Mouse (Mus musculus) limb, embryonic 14.5 days (tissue): ENCODE results near the gene Chrna4. TPM values are rescaled to one million over a fixed set of nuclear protein-coding genes. Genes with fewer than 3 reads are reported as not detected.

ENCODE experiments used
- ATAC-seq: fragments of 200-750 bp; cut with Nextera tagmentation; 2 replicates; pipeline ENCODE4 v1.8.0; 2017; ENCODE audit warnings: low read depth, moderate number of reproducible peaks, moderate TSS enrichment; ENCODE audit not compliant: low FRiP score
- DNase-seq: peaks from one replicate; pipeline ENCODE4 v3.0.0-alpha.2; 2015; ENCODE audit warnings: low spot score
- H3K27ac ChIP-seq: fragments of 300-500 bp; sonication (generic); replicated peaks from 2 replicates; pipeline ENCODE4 v1.5.1; 2014; ENCODE audit warnings: low read depth, mild to moderate bottlenecking, low read length, moderate library complexity, mixed read lengths
- H3K27me3 ChIP-seq: fragments of 300-500 bp; sonication (generic); 2 replicates; pipeline ENCODE4 v1.6.1; 2014; ENCODE audit warnings: low read length, mixed read lengths; ENCODE audit not compliant: control insufficient read depth, insufficient read depth
- H3K36me3 ChIP-seq: fragments of 300-500 bp; sonication (generic); 2 replicates; pipeline ENCODE4 v1.6.1; 2014; ENCODE audit warnings: mild to moderate bottlenecking, low read length, moderate library complexity, mixed read lengths; ENCODE audit not compliant: control insufficient read depth, insufficient read depth
- H3K4me1 ChIP-seq: fragments of 300-500 bp; sonication (generic); 2 replicates; pipeline ENCODE4 v1.6.1; 2014; ENCODE audit warnings: antibody characterized with exemption, low read length, mixed read lengths; ENCODE audit not compliant: control insufficient read depth, insufficient read depth
- H3K4me2 ChIP-seq: fragments of 300-500 bp; sonication (generic); replicated peaks from 2 replicates; pipeline ENCODE4 v1.6.1; 2014; ENCODE audit warnings: low read depth, mild to moderate bottlenecking, low read length, moderate library complexity; ENCODE audit not compliant: severe bottlenecking
- H3K4me3 ChIP-seq: fragments of 300-500 bp; sonication (generic); replicated peaks from 2 replicates; pipeline ENCODE4 v1.5.1; 2014; ENCODE audit warnings: low read length
- H3K9ac ChIP-seq: fragments of 300-500 bp; sonication (generic); 2 replicates; pipeline ENCODE4 v1.6.1; 2014; ENCODE audit warnings: mild to moderate bottlenecking, low read depth, low read length, moderate library complexity; ENCODE audit not compliant: severe bottlenecking
- H3K9me3 ChIP-seq: fragments of 300-500 bp; sonication (generic); 2 replicates; pipeline ENCODE4 v1.6.1; 2016; ENCODE audit warnings: low read length; ENCODE audit not compliant: control insufficient read depth
- POLR2A ChIP-seq: fragments of 200-500 bp; IDR thresholded peaks from 2 replicates; pipeline ENCODE4 v1.8.0; 2012; ENCODE audit warnings: inconsistent platforms, mild to moderate bottlenecking, moderate library complexity, borderline replicate concordance; ENCODE audit not compliant: insufficient read depth, insufficient read length; ENCODE audit errors: extremely low read depth
- WGBS: fragments of 180-500 bp; shearing (Covaris S2); extraction: QIAGEN DNeasy Blood & Tissue Kit; methylation state at CpG from one replicate; pipeline ENCODE4 v1.1.7; 2014; 5-methylcytosine and 5-hydroxymethylcytosine counted together
- polyA plus RNA-seq, 2 experiments: library from polyadenylated mRNA; depleted of rRNA in 1 of 2; stranded (reverse) in 1 of 2; unstranded in 1 of 2; fragments of >200 nt; fragmentation: Nextera tagmentation in 1 of 2; extraction: Ambion mirVana in 1 of 2; gene quantifications; 2 replicates each; pipeline versions ENCODE4 v1.2.1 to v1.2.3; 2012 to 2014

The Chrna4 gene
- polyA plus RNA-seq, 2 experiments = 1.9 to 2.7 TPM

DNA sequence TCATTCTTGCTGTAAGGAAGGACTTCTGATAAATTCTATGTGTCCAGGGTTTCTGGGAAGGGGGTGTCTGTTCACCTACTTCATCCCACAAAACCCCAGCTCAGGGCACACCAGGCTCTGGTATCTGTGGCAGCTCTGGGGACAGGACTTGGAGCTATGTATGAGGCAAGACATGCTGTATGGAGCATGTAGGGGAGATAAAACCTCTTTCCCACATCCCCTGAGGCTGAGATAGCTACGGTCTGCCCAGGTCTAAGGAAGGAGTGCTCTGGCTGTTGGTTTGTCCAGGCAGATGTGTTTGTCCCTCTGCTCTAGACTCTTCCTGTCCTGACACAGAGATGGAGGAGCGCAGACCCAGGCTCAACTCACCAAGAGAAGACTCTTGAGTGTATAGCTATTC lies 35.6 kb upstream of the Chrna4 start:
- H3K4me1 ChIP-seq = no peaks in the 10 kb centered on the region
- no peaks in the 10 kb centered on the region for H3K9me3 ChIP-seq
- H3K4me3 ChIP-seq = no peak overlapping the region
- WGBS = 91% methylated on average over 2 of the region's 2 CpGs
- DNase-seq (no peak), ATAC-seq (no peak)
- H3K27me3 ChIP-seq = no peaks in the 10 kb centered on the region
- no peak overlapping the region for H3K4me2 ChIP-seq
- no peak for TF ChIP-seq POLR2A
- H3K27ac ChIP-seq = no peak overlapping the region
- H3K36me3 ChIP-seq = no peaks in the 10 kb centered on the region
- H3K9ac ChIP-seq = no peak overlapping the region

DNA sequence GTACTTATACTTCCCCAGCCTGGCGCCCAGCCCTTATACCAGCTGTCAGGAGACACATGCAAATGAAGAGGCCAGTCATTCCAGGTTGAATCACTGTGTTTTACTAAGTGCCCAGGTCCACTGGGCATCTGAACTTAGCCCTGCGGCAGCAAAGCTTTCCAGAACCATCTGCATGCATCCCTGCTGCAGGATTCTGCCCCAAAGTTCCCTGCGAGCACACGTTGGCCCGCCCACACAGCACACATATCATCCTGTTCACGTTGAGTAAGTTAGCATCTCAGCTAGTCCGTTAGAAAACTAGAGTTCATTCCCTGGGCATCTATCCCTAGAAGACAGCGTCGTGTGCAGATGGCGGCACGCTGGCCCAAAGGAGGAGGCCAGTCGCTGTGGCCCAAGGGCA lies 32.2 kb upstream of the Chrna4 start:
- Histone ChIP-seq H3K27ac (no peak overlapping the region), H3K4me3 (no peak overlapping the region), H3K4me1 (no peaks in the 10 kb centered on the region), H3K27me3 (no peaks in the 10 kb centered on the region), H3K36me3 (no peaks in the 10 kb centered on the region), H3K9ac (no peak overlapping the region), H3K9me3 (no peaks in the 10 kb centered on the region), H3K4me2 (no peak overlapping the region)
- ATAC-seq (no peak), DNase-seq (no peak)
- WGBS = 86% methylated on average over 12 of the region's 12 CpGs
- no peak for TF ChIP-seq POLR2A

DNA sequence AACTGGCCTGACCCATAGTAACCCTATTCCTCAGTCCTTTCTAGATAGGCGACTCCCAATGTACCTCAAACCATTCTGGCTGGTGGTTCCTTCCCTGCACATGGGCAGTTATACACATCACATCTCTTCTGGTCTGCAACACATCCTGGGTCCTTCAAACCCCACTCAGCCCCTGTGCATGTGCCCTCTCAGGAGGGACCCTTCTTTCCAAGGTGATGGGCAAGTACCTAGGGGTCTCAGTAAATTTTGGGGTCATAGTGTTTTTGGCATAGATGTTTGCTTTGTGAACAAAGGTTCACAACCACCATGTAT lies 29.0 kb upstream of the Chrna4 start:
- ATAC-seq = no peak
- no peak overlapping the region for H3K9ac ChIP-seq
- no peaks in the 10 kb centered on the region for H3K9me3 ChIP-seq
- no peaks in the 10 kb centered on the region for H3K36me3 ChIP-seq
- no peak for DNase-seq
- no peak for TF ChIP-seq POLR2A
- no peak overlapping the region for H3K4me3 ChIP-seq
- no peaks in the 10 kb centered on the region for H3K4me1 ChIP-seq
- WGBS = 7% methylated on average over 1 of the region's 1 CpGs
- no peak overlapping the region for H3K27ac ChIP-seq
- H3K4me2 ChIP-seq = no peak overlapping the region
- H3K27me3 ChIP-seq = no peaks in the 10 kb centered on the region

GRCm38 (mm10) chr2:181071706-181072402 lies 28.5 kb upstream of the Chrna4 start:
- H3K4me2 ChIP-seq = no peak overlapping the region
- ATAC-seq = peak; percentile 41; the same call in 1 of the 2 replicates
- peak; percentile 75 for DNase-seq
- H3K36me3 ChIP-seq = no peaks in the 10 kb centered on the region
- no peak overlapping the region for H3K27ac ChIP-seq
- H3K27me3 ChIP-seq = no peaks in the 10 kb centered on the region
- WGBS = 56% methylated on average over 7 of the region's 7 CpGs
- H3K4me3 ChIP-seq = no peak overlapping the region
- H3K9me3 ChIP-seq = no peaks in the 10 kb centered on the region
- no peak overlapping the region for H3K9ac ChIP-seq
- TF ChIP-seq POLR2A = no peak
- no peaks in the 10 kb centered on the region for H3K4me1 ChIP-seq

- H3K9ac ChIP-seq = no peak overlapping the region
- no peaks in the 10 kb centered on the region for H3K27me3 ChIP-seq
- H3K4me1 ChIP-seq = no peaks in the 10 kb centered on the region
- TF ChIP-seq POLR2A = no peak
- H3K27ac ChIP-seq = no peak overlapping the region
- DNase-seq (no peak), ATAC-seq (no peak)
- no peaks in the 10 kb centered on the region for H3K36me3 ChIP-seq
- WGBS = 58% methylated on average over 7 of the region's 7 CpGs
- H3K9me3 ChIP-seq = no peaks in the 10 kb centered on the region
- no peak overlapping the region for H3K4me3 ChIP-seq
- H3K4me2 ChIP-seq = no peak overlapping the region
Measured at GRCm38 (mm10) chr2:181070136-181070535, 26.8 kb upstream of the Chrna4 start.

- H3K36me3 ChIP-seq = no peaks in the 10 kb centered on the region
- H3K4me3 ChIP-seq = no peak overlapping the region
- no peaks in the 10 kb centered on the region for H3K27me3 ChIP-seq
- WGBS = 63% methylated on average over 5 of the region's 5 CpGs
- H3K9ac ChIP-seq = no peak overlapping the region
- H3K27ac ChIP-seq = no peak overlapping the region
- H3K4me1 ChIP-seq = no peaks in the 10 kb centered on the region
- H3K9me3 ChIP-seq = no peaks in the 10 kb centered on the region
- ATAC-seq (no peak), DNase-seq (no peak)
- TF ChIP-seq POLR2A = no peak
- H3K4me2 ChIP-seq = no peak overlapping the region
Measured at GRCm38 (mm10) chr2:181068499-181068898, 25.2 kb upstream of the Chrna4 start.
